Mouse (Mus musculus) lung, embryonic 14.5 days (tissue): Measurements from ENCODE around the gene Reep6. TPM values are rescaled to one million over a fixed set of nuclear protein-coding genes. Genes with fewer than 3 reads are reported as not detected.

Source experiments
- ATAC-seq: fragments of 200-750 bp; cut with Nextera tagmentation; 2 replicates; pipeline ENCODE4 v1.8.0; 2017; ENCODE audit warnings: mild to moderate bottlenecking, moderate TSS enrichment, moderate library complexity; ENCODE audit not compliant: insufficient read depth
- DNase-seq: peaks from one replicate; pipeline ENCODE4 v3.0.0-alpha.2; 2015
- H3K27ac ChIP-seq: fragments of 300-500 bp; sonication (generic); 2 replicates; pipeline ENCODE4 v1.5.1; 2014; ENCODE audit warnings: low read depth, mild to moderate bottlenecking, moderate library complexity
- H3K27me3 ChIP-seq: fragments of 300-500 bp; sonication (generic); 2 replicates; pipeline ENCODE4 v1.6.1; 2014; ENCODE audit warnings: low read length, control low read depth; ENCODE audit not compliant: insufficient read depth
- H3K36me3 ChIP-seq: fragments of 300-500 bp; sonication (generic); 2 replicates; pipeline ENCODE4 v1.6.1; 2014; ENCODE audit warnings: control low read depth; ENCODE audit not compliant: insufficient read depth
- H3K4me1 ChIP-seq: fragments of 300-500 bp; sonication (generic); 2 replicates; pipeline ENCODE4 v1.6.1; 2014; ENCODE audit warnings: antibody characterized with exemption, control low read depth; ENCODE audit not compliant: insufficient read depth
- H3K4me2 ChIP-seq: fragments of 300-500 bp; sonication (generic); 2 replicates; pipeline ENCODE4 v1.6.1; 2014; ENCODE audit warnings: mild to moderate bottlenecking
- H3K4me3 ChIP-seq: fragments of 300-500 bp; sonication (generic); 2 replicates; pipeline ENCODE4 v1.5.1; 2014; ENCODE audit warnings: low read depth, low read length
- H3K9ac ChIP-seq: fragments of 300-500 bp; sonication (generic); 2 replicates; pipeline ENCODE4 v1.6.1; 2014
- H3K9me3 ChIP-seq: fragments of 300-500 bp; sonication (generic); 2 replicates; pipeline ENCODE4 v1.6.1; 2016; ENCODE audit warnings: low read depth, low read length, control low read depth
- CTCF ChIP-seq: IDR thresholded peaks from 2 replicates; pipeline ENCODE4 v1.5.1; 2016; ENCODE audit warnings: antibody characterized with exemption, low read depth
- WGBS: fragments of 180-500 bp; shearing (Covaris S2); extraction: QIAGEN DNeasy Blood & Tissue Kit; methylation state at CpG from one replicate; pipeline ENCODE4 v1.1.7; 2014; 5-methylcytosine and 5-hydroxymethylcytosine counted together
- polyA plus RNA-seq: library from polyadenylated mRNA; unstranded; fragments of >200 nt; fragmentation: Nextera tagmentation; extraction: Ambion mirVana; gene quantifications from 2 replicates; pipeline ENCODE4 v1.2.1, GENCODE M21; 2014

The Reep6 gene
- polyA plus RNA-seq, 1 experiment from 2014 or later: 12.2 TPM

- no peaks in the 10 kb centered on the region for H3K36me3 ChIP-seq
- no peaks in the 10 kb centered on the region for H3K4me1 ChIP-seq
- no peak overlapping the region for H3K9ac ChIP-seq
- H3K4me3 ChIP-seq: no peak overlapping the region
- no peak for TF ChIP-seq CTCF
- WGBS: 89% methylated on average over 6 of the region's 6 CpGs
- H3K9me3 ChIP-seq: no peaks in the 10 kb centered on the region
- ATAC-seq (no peak), DNase-seq (no peak)
- 0 out of 2 replicates have a peak, but pooled peaks cover 8% of the 10 kb centered on the region for H3K27me3 ChIP-seq
- no peak overlapping the region for H3K27ac ChIP-seq
- H3K4me2 ChIP-seq: no peak overlapping the region
Observed at GRCm38 (mm10) chr10:80368392-80368791, 38.6 kb downstream of the Reep6 start.

- Histone ChIP-seq H3K27ac (no peak overlapping the region), H3K4me3 (no peak overlapping the region), H3K9me3 (no peaks in the 10 kb centered on the region), H3K4me2 (no peak overlapping the region), H3K4me1 (no peaks in the 10 kb centered on the region), H3K27me3 (no peaks in the 10 kb centered on the region), H3K36me3 (no peaks in the 10 kb centered on the region), H3K9ac (no peak overlapping the region)
- WGBS: 71% methylated on average over 21 of the region's 21 CpGs
- TF ChIP-seq CTCF: peak; percentile 9; the same call in 1 of the 2 replicates
- DNase-seq (no peak), ATAC-seq (no peak)
Observed at GRCm38 (mm10) chr10:80369995-80370747, 40.4 kb downstream of the Reep6 start.

DNA sequence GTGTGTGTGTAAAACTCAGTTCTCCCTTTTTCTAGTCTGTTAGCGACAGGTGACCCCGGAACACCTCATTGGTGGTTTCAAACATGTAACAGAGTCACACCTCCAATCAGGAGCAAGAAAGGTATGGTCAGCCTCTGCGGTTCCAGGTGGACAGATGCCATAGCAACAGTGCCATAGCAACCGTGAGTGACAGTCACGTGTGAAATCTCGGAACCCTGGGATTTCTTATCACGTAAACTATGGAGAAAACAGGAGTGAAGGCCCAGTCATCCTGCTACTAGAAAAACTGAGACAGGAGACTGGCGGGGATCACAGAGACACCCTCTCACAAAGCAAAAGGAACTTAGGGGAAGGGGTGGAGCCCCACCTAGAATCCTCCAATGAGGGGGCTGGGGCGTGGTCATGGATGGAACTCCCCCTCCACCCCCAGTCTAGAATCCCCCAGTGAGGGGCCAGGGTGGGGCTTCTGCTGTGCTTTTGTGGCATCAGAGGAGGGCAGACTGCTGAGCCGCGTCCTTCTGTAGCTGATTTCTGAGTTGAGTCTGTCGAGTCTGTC is 41.7 kb downstream of the Reep6 start:
- Histone ChIP-seq H3K36me3 (no peaks in the 10 kb centered on the region), H3K9me3 (no peaks in the 10 kb centered on the region), H3K4me2 (peak overlapping the region; percentile 47), H3K4me1 (no peaks in the 10 kb centered on the region), H3K4me3 (peak overlapping the region; percentile 28), H3K27ac (no peak overlapping the region; the same call in 1 of the 2 replicates), H3K9ac (0 out of 2 replicates have a peak overlapping the region, but pooled peaks have one; percentile 40), H3K27me3 (no peaks in the 10 kb centered on the region)
- ATAC-seq (peak; percentile 66), DNase-seq (peak; percentile 77)
- no peak for TF ChIP-seq CTCF
- 3% methylated on average over 12 of the region's 12 CpGs for WGBS

DNA sequence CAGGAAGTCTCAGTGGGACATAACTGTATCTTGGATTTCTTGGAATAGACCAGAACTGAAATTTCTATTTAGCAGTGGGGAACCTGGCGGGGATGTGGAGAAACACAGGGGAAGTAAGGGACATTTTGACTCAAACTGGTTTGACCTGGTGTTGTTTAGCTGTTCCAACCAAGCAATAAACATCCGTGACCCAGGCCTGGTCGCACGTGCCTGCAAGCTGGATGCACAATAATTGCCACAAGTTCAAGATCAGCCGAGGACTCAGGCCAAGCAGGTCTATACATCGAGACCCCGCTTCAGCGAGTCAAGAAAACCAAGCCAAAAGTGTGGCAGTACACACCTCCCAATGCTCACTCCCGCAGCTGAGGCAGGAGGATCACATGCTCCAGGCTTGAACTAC is 42.2 kb downstream of the Reep6 start:
- Histone ChIP-seq H3K36me3 (no peaks in the 10 kb centered on the region), H3K9me3 (no peaks in the 10 kb centered on the region), H3K4me1 (no peaks in the 10 kb centered on the region), H3K9ac (no peak overlapping the region), H3K4me3 (peak overlapping the region; percentile 28; the same call in 1 of the 2 replicates), H3K27me3 (no peaks in the 10 kb centered on the region), H3K4me2 (peak overlapping the region; percentile 47), H3K27ac (no peak overlapping the region; the same call in 1 of the 2 replicates)
- ATAC-seq (no peak), DNase-seq (no peak)
- WGBS: 50% methylated on average over 9 of the region's 9 CpGs
- no peak for TF ChIP-seq CTCF

DNA sequence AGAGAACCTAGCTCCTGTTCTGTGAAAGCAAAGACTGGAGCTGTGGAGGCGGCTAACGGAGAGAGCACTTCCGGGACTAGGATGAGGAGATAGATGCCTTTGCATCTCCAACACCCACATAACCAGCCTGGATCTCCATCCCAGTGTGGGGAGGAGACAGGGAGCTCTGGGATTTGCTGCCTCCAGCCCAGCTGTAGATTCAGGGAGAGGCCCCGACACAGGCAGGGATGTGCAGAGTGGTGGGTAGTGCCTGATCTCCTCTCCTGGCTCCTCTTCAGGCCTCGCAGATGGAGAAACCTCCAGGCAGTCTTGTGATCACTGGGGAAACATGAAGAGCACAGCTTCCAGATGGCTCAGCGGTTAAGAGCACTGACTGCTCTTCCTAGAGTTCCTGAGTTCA is 43.0 kb downstream of the Reep6 start:
- H3K27ac ChIP-seq: no peak overlapping the region
- no peak for DNase-seq
- ATAC-seq: no peak
- no peaks in the 10 kb centered on the region for H3K9me3 ChIP-seq
- no peaks in the 10 kb centered on the region for H3K27me3 ChIP-seq
- no peak for TF ChIP-seq CTCF
- no peaks in the 10 kb centered on the region for H3K36me3 ChIP-seq
- H3K4me3 ChIP-seq: no peak overlapping the region
- no peaks in the 10 kb centered on the region for H3K4me1 ChIP-seq
- no peak overlapping the region; the same call in 1 of the 2 replicates for H3K9ac ChIP-seq
- 79% methylated on average over 6 of the region's 6 CpGs for whole genome bisulfite sequencing
- H3K4me2 ChIP-seq: no peak overlapping the region

- Histone ChIP-seq H3K9ac (no peak overlapping the region), H3K4me1 (no peaks in the 10 kb centered on the region), H3K4me3 (no peak overlapping the region), H3K9me3 (no peaks in the 10 kb centered on the region), H3K27ac (no peak overlapping the region), H3K27me3 (no peaks in the 10 kb centered on the region), H3K36me3 (peaks cover under 1% of the 10 kb centered on the region), H3K4me2 (no peak overlapping the region)
- 14% methylated on average over 6 of the region's 6 CpGs for WGBS
- DNase-seq: peak; percentile 85
- no peak for ATAC-seq
- TF ChIP-seq CTCF: peak; percentile 72
Observed at GRCm38 (mm10) chr10:80374063-80374462, 44.3 kb downstream of the Reep6 start.

- peaks cover 20% of the 10 kb centered on the region for H3K36me3 ChIP-seq
- no peak overlapping the region for H3K4me2 ChIP-seq
- no peaks in the 10 kb centered on the region for H3K27me3 ChIP-seq
- H3K9ac ChIP-seq: no peak overlapping the region
- H3K27ac ChIP-seq: no peak overlapping the region
- peak; percentile 96 for TF ChIP-seq CTCF
- H3K9me3 ChIP-seq: no peaks in the 10 kb centered on the region
- H3K4me3 ChIP-seq: no peak overlapping the region
- no peaks in the 10 kb centered on the region for H3K4me1 ChIP-seq
- WGBS: 3% methylated on average over 7 of the region's 7 CpGs
- ATAC-seq (0 out of 2 replicates have a peak, but pooled peaks have one; percentile 50), DNase-seq (peak; percentile 98)
Observed at GRCm38 (mm10) chr10:80376160-80376559, 46.4 kb downstream of the Reep6 start.
